Mouse (Mus musculus): ENCODE data around the gene Amt. TPM values are rescaled to one million over a fixed set of nuclear protein-coding genes. Genes with fewer than 3 reads are reported as not detected.
"Not testable (repeated sequence)": the region's sequence is repeated elsewhere in the genome, so short reads cannot be mapped to it uniquely, and the experiment has no call there.

Amt gene
- polyA plus RNA-seq, 1 experiment from 2014 or later, result 33.6 TPM

DNA sequence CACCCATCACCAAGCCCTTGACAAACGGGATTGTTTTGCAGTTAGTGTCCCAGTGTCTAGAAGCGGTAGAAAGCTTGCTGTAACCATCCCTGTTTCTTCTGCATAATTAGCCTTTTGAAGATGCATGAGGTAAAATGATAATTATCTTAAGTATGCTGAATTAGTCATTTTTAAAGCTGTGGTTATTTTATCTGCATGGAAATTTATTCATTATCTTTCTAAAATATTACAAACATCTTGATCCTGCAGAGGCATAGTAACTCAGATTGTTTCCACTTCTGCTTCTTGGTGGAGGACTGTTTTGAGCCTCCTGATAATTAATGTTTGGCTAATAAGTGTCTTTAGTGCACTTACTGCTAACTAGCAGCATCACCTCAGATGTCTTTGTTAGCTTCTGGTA, 21.8 kb downstream of the Amt start:
- Histone ChIP-seq H3K4me2 (replicated peaks) (no peak overlapping the region), H3K27me3 (no peaks in the 10 kb centered on the region), H3K4me3 (replicated peaks) (no peak overlapping the region), H3K9me3 (no peaks in the 10 kb centered on the region), H3K9ac (replicated peaks) (no peak overlapping the region), H3K27ac (no peak overlapping the region), H3K4me1 (replicated peaks) (no peaks in the 10 kb centered on the region), H3K36me3 (peaks cover 12% of the 10 kb centered on the region; the same call in 1 of the 2 replicates)
- 79% methylated on average over 2 of the region's 2 CpGs for WGBS
- no peak for ATAC-seq

- H3K4me2 ChIP-seq (replicated peaks); H3K9ac ChIP-seq (replicated peaks); H3K4me1 ChIP-seq (replicated peaks); H3K27me3 ChIP-seq; H3K27ac ChIP-seq; H3K4me3 ChIP-seq (replicated peaks); H3K9me3 ChIP-seq; ATAC-seq: not testable (repeated sequence)
- H3K36me3 ChIP-seq, result peaks cover 14% of the 10 kb centered on the region; the same call in 1 of the 2 replicates
- 94% methylated on average over 7 of the region's 7 CpGs for WGBS
Observed at GRCm38 (mm10) chr9:108322054-108322453, 25.4 kb downstream of the Amt start.

GRCm38 (mm10) chr9:108324784-108325183, 28.1 kb downstream of the Amt start:
- Histone ChIP-seq H3K27ac (no peak overlapping the region), H3K4me3 (replicated peaks) (no peak overlapping the region), H3K4me1 (replicated peaks) (no peaks in the 10 kb centered on the region), H3K27me3 (no peaks in the 10 kb centered on the region), H3K9me3 (no peaks in the 10 kb centered on the region), H3K36me3 (peaks cover 40% of the 10 kb centered on the region), H3K9ac (replicated peaks) (no peak overlapping the region), H3K4me2 (replicated peaks) (no peak overlapping the region)
- ATAC-seq, result no peak
- WGBS, result 97% methylated on average over 1 of the region's 1 CpGs

DNA sequence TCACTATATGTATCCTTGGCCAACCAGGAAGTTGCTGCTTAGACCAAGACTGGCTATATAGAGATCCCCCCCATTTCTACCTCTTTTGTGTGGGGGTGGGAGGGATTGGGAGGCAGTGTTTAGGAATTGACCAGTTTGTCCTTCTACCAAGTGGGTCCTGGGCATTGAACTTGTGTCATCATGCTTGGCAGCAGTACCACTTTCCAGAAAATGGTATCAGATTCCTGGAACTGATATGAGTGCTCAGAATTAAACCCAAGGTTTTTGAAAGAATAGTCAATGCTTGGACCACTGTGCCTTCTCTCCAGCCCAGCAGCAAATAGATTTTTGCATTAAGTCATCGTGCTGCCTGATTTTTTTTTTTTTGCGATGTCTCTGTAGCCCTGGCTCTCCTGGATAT, 29.2 kb downstream of the Amt start:
- no peak overlapping the region for H3K4me3 ChIP-seq (replicated peaks)
- 91% methylated on average over 2 of the region's 2 CpGs for WGBS
- H3K9ac ChIP-seq (replicated peaks), result no peak overlapping the region
- H3K4me2 ChIP-seq (replicated peaks), result no peak overlapping the region
- no peaks in the 10 kb centered on the region for H3K9me3 ChIP-seq
- no peaks in the 10 kb centered on the region for H3K27me3 ChIP-seq
- H3K36me3 ChIP-seq, result peaks cover 46% of the 10 kb centered on the region
- no peaks in the 10 kb centered on the region for H3K4me1 ChIP-seq (replicated peaks)
- no peak overlapping the region for H3K27ac ChIP-seq
- no peak for ATAC-seq

GRCm38 (mm10) chr9:108337848-108338550, 41.3 kb downstream of the Amt start:
- H3K4me1 ChIP-seq (replicated peaks), result peaks cover 27% of the 10 kb centered on the region
- H3K4me2 ChIP-seq (replicated peaks), result no peak overlapping the region
- no peaks in the 10 kb centered on the region for H3K27me3 ChIP-seq
- 0 out of 2 replicates have a peak overlapping the region, but pooled peaks have one; percentile 65 for H3K4me3 ChIP-seq (replicated peaks)
- H3K27ac ChIP-seq, result peak overlapping the region; percentile 91
- peaks cover 34% of the 10 kb centered on the region for H3K36me3 ChIP-seq
- no peak overlapping the region for H3K9ac ChIP-seq (replicated peaks)
- no peaks in the 10 kb centered on the region for H3K9me3 ChIP-seq
- 71% methylated on average over 10 of the region's 10 CpGs for WGBS
- no peak for ATAC-seq

DNA sequence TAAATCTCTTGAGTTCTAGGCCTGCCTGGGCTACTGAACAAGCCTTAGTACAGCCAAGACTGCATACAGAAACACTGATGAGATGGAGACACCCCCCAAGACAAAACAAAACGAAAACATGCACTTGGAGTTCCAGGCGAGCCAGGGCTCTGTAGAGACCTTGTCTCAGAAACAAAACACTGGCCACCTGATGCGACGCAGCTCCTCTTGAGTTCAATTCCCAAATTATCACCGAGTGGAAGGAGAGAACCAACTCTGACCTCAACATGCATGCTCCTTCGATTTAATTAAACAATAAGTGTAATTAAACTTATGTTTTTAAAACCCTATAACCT, 41.9 kb downstream of the Amt start:
- 31% methylated on average over 6 of the region's 6 CpGs for WGBS
- Histone ChIP-seq H3K4me1 (replicated peaks) (peaks cover 27% of the 10 kb centered on the region), H3K27ac (peak overlapping the region; percentile 91), H3K27me3 (no peaks in the 10 kb centered on the region), H3K36me3 (peaks cover 30% of the 10 kb centered on the region), H3K9ac (replicated peaks) (peak overlapping the region; percentile 85), H3K4me2 (replicated peaks) (peak overlapping the region; percentile 73), H3K4me3 (replicated peaks) (peak overlapping the region; percentile 65), H3K9me3 (no peaks in the 10 kb centered on the region)
- peak; percentile 22 for ATAC-seq

- peak within 1 kb of the TSS; percentile 91 for H3K27ac ChIP-seq
- under 1% methylated on average over 49 of the region's 49 CpGs for WGBS
- no peaks in the 10 kb centered on the region for H3K27me3 ChIP-seq
- H3K4me3 ChIP-seq (replicated peaks), result peak within 1 kb of the TSS; percentile 65
- peak within 1 kb of the TSS; percentile 85 for H3K9ac ChIP-seq (replicated peaks)
- no peaks in the 10 kb centered on the region for H3K9me3 ChIP-seq
- ATAC-seq, result peak; percentile 97
- H3K36me3 ChIP-seq, result peaks cover 24% of the 10 kb centered on the region
- H3K4me2 ChIP-seq (replicated peaks), result peak within 1 kb of the TSS; percentile 73
- peaks cover 27% of the 10 kb centered on the region for H3K4me1 ChIP-seq (replicated peaks)
Observed at GRCm38 (mm10) chr9:108338886-108339781, 42.5 kb downstream of the Amt start, which contains the start of gene Gpx1. Gene Gpx1, plus strand, starts transcription at chr9:108338903.

- H3K9ac ChIP-seq (replicated peaks), result peak overlapping the region; percentile 85
- H3K4me2 ChIP-seq (replicated peaks), result peak overlapping the region; percentile 73
- WGBS, result 17% methylated on average over 20 of the region's 20 CpGs
- peaks cover 27% of the 10 kb centered on the region for H3K4me1 ChIP-seq (replicated peaks)
- no peaks in the 10 kb centered on the region for H3K9me3 ChIP-seq
- H3K27ac ChIP-seq, result peak overlapping the region; percentile 91; the same call in 1 of the 2 replicates
- no peaks in the 10 kb centered on the region for H3K27me3 ChIP-seq
- H3K36me3 ChIP-seq, result peaks cover 17% of the 10 kb centered on the region
- no peak for ATAC-seq
- H3K4me3 ChIP-seq (replicated peaks), result peak overlapping the region; percentile 65
Observed at GRCm38 (mm10) chr9:108339886-108340257, 43.2 kb downstream of the Amt start.

- WGBS, result 69% methylated on average over 10 of the region's 10 CpGs
- Histone ChIP-seq H3K9ac (replicated peaks) (peak overlapping the region; percentile 85), H3K36me3 (peaks cover 11% of the 10 kb centered on the region), H3K9me3 (no peaks in the 10 kb centered on the region), H3K4me3 (replicated peaks) (peak overlapping the region; percentile 65), H3K4me2 (replicated peaks) (peak overlapping the region; percentile 73), H3K4me1 (replicated peaks) (peaks cover 27% of the 10 kb centered on the region), H3K27ac (no peak overlapping the region), H3K27me3 (no peaks in the 10 kb centered on the region)
- no peak for ATAC-seq
Observed at GRCm38 (mm10) chr9:108340258-108341138, 43.8 kb downstream of the Amt start.

DNA sequence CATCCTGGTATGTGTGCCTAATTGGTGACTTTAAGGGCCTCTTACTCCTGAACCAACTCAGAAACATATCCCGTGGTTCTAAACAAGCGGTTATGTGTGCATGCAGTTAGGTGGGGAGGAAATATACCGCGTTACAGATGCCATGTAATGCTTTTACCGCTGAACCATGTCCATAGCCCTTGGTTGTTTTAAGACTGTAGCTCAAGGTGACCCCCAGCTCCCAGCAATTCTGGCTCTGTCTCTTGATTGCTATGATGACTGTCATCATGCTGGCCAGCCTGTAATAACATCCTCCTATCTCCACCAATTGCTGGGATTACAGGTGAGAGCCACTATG, 44.5 kb downstream of the Amt start:
- Histone ChIP-seq H3K27me3 (no peaks in the 10 kb centered on the region), H3K4me1 (replicated peaks) (peaks cover 31% of the 10 kb centered on the region), H3K9me3 (no peaks in the 10 kb centered on the region), H3K36me3 (peaks cover 5% of the 10 kb centered on the region; the same call in 1 of the 2 replicates), H3K9ac (replicated peaks) (no peak overlapping the region), H3K4me3 (replicated peaks) (no peak overlapping the region), H3K4me2 (replicated peaks) (no peak overlapping the region), H3K27ac (no peak overlapping the region)
- no peak for ATAC-seq
- 92% methylated on average over 5 of the region's 5 CpGs for WGBS

- H3K4me2 ChIP-seq (replicated peaks), result no peak overlapping the region
- no peaks in the 10 kb centered on the region for H3K27me3 ChIP-seq
- ATAC-seq, result no peak
- peaks cover 36% of the 10 kb centered on the region for H3K4me1 ChIP-seq (replicated peaks)
- no peak overlapping the region for H3K9ac ChIP-seq (replicated peaks)
- peaks cover 3% of the 10 kb centered on the region; the same call in 1 of the 2 replicates for H3K36me3 ChIP-seq
- H3K27ac ChIP-seq, result no peak overlapping the region
- no peak overlapping the region for H3K4me3 ChIP-seq (replicated peaks)
- H3K9me3 ChIP-seq, result no peaks in the 10 kb centered on the region
Observed at GRCm38 (mm10) chr9:108341801-108342200, 45.1 kb downstream of the Amt start.

Data from midbrain, embryonic 13.5 days (tissue).